Comparison of ENCODE assay signal across 30 mouse cellular contexts in genomic region chr2:122231616-122232015, GRCm38 (mm10). TPM values are rescaled to one million over a fixed set of nuclear protein-coding genes. Genes with fewer than 3 reads are reported as not detected.
DNase-seq lines count a peak whose midpoint lies in the region; ATAC-seq and TF ChIP-seq lines count a peak whose summit lies in the region.
"Had no signal": no experiment of that assay in that cellular context is flagged by ENCODE, and none has a peak within 500 bp of the region (broad histone marks: within the 10 kb centered on the region; RNA-seq: fewer than 3 reads in every experiment).

No protein-coding gene starts in this region.

- ATAC-seq in stomach, embryonic 16.5 days (ENCODE audit: insufficient read depth, low FRiP score): no peak
- ATAC-seq in stomach, postnatal 0 days (ENCODE audit: low FRiP score, low TSS enrichment): no peak
- ATAC-seq in midbrain, embryonic 13.5 days: no peak
- ATAC-seq: activated CD4-positive, CD25-positive, alpha-beta regulatory T cell, adult 4 months; CD4-positive, CD25-positive, alpha-beta regulatory T cell, adult 4 months; Patski had no signal

- H3K9ac ChIP-seq in stomach, embryonic 16.5 days (ENCODE audit: low read length): no peak overlapping the region
- H3K9ac ChIP-seq in stomach, postnatal 0 days (ENCODE audit: low read length): no peak overlapping the region
- no peak overlapping the region for H3K9ac ChIP-seq in midbrain, embryonic 13.5 days (replicated peaks)

- intact Hi-C loops in left cerebral cortex, postnatal 4 days (cut with DNase I): no loop called here

- H3K4me3 ChIP-seq in stomach, embryonic 16.5 days (replicated peaks; ENCODE audit: low read length): no peak overlapping the region
- no peak overlapping the region for H3K4me3 ChIP-seq in stomach, postnatal 0 days (ENCODE audit: low read depth, low read length)
- no peak overlapping the region for H3K4me3 ChIP-seq in midbrain, embryonic 13.5 days (replicated peaks)

- no peaks in the 10 kb centered on the region for H3K9me3 ChIP-seq in stomach, embryonic 16.5 days (replicated peaks; ENCODE audit: control insufficient read depth, low read length)
- H3K9me3 ChIP-seq in stomach, postnatal 0 days (ENCODE audit: control insufficient read depth, low read length): no peaks in the 10 kb centered on the region
- H3K9me3 ChIP-seq in midbrain, embryonic 13.5 days: no peaks in the 10 kb centered on the region
- H3K9me3 ChIP-seq: G1E had no signal

- H3K36me3 ChIP-seq in stomach, embryonic 16.5 days (ENCODE audit: control insufficient read depth, insufficient read depth, low read length): no peaks in the 10 kb centered on the region
- H3K36me3 ChIP-seq in stomach, postnatal 0 days (ENCODE audit: control insufficient read depth, insufficient read depth, low read length): no peaks in the 10 kb centered on the region
- no peaks in the 10 kb centered on the region for H3K36me3 ChIP-seq in midbrain, embryonic 13.5 days

- TF ChIP-seq EP300 in stomach, postnatal 0 days (optimal IDR thresholded peaks at IDR 0.05): no peak

- no peak for TF ChIP-seq CTCF in stomach, postnatal 0 days (IDR thresholded peaks at IDR 0.05; ENCODE audit: low read depth)

- H3K4me2 ChIP-seq in stomach, embryonic 16.5 days (ENCODE audit: low read depth, low read length): no peak overlapping the region
- H3K4me2 ChIP-seq in stomach, postnatal 0 days (replicated peaks; ENCODE audit: low read depth): no peak overlapping the region
- no peak overlapping the region for H3K4me2 ChIP-seq in midbrain, embryonic 13.5 days (replicated peaks)

- H3K27ac ChIP-seq in stomach, embryonic 16.5 days (ENCODE audit: low read length): peak overlapping the region; percentile 4; the same call in 1 of the 2 replicates
- no peak overlapping the region for H3K27ac ChIP-seq in stomach, postnatal 0 days (replicated peaks)
- no peak overlapping the region for H3K27ac ChIP-seq in midbrain, embryonic 13.5 days

- 72% methylated on average over 9 of the region's 9 CpGs for WGBS in stomach, embryonic 16.5 days
- 71% methylated on average over 9 of the region's 9 CpGs for WGBS in stomach, postnatal 0 days
- WGBS in midbrain, embryonic 13.5 days: 73% methylated on average over 9 of the region's 9 CpGs

- H3K4me1 ChIP-seq in stomach, embryonic 16.5 days (ENCODE audit: control insufficient read depth, insufficient read depth, low read length): 0 out of 2 replicates have a peak, but pooled peaks cover 7% of the 10 kb centered on the region
- no peaks in the 10 kb centered on the region for H3K4me1 ChIP-seq in stomach, postnatal 0 days (replicated peaks; ENCODE audit: control insufficient read depth, insufficient read depth)
- H3K4me1 ChIP-seq in midbrain, embryonic 13.5 days (replicated peaks): peaks cover 10% of the 10 kb centered on the region; the same call in 1 of the 2 replicates

- H3K27me3 ChIP-seq in stomach, embryonic 16.5 days (ENCODE audit: control insufficient read depth, insufficient read depth, low read length): no peaks in the 10 kb centered on the region
- H3K27me3 ChIP-seq in stomach, postnatal 0 days (ENCODE audit: control insufficient read depth, insufficient read depth, low read length): no peaks in the 10 kb centered on the region
- H3K27me3 ChIP-seq in midbrain, embryonic 13.5 days: no peaks in the 10 kb centered on the region
- H3K27me3 ChIP-seq: CH12.LX, Patski had no signal

- no peak for DNase-seq in stomach, postnatal 0 days (ENCODE audit: low spot score)
- peak; percentile 36 for DNase-seq in ES-CJ7 (ENCODE audit: low read depth, low spot score)
- peak; percentile 76 for DNase-seq in R1 (ENCODE audit: low read depth, low spot score)
- DNase-seq in ZHBTc4 (ENCODE audit: low read depth, low spot score): peak; percentile 62
- DNase-seq in left cerebral cortex, postnatal 4 days: no peak
- no peak for DNase-seq in gastrocnemius, postnatal 25 days
- DNase-seq: adrenal gland, adult 2 months; adrenal gland, adult 8-10 months; adrenal gland, postnatal 10 days; adrenal gland, postnatal 14 days; adrenal gland, postnatal 25 days; adrenal gland, postnatal 36 days; B cell, adult 2 months; cerebellum, adult 11 months; cerebellum, adult 11-12 months; cerebellum, adult 18-20 months; cerebellum, adult 2 months; cerebellum, adult 8-10 months had no signal

RNA-seq across cellular contexts. Expression of gene Sord, which starts 2.9 kb away (rescaled TPM):
- polyA plus RNA-seq in stomach, embryonic 16.5 days (2015; fragmentation: Nextera tagmentation; extraction: Ambion mirVana): 50.9 and 52.4 TPM in 2 replicates
- 49.7 and 51.2 TPM in 2 replicates for polyA plus RNA-seq in stomach, postnatal 0 days (2015; fragmentation: Nextera tagmentation; extraction: Ambion mirVana)
- 10 to 100 TPM; 14.9 to 16.0 TPM for total RNA-seq in left cerebral cortex, postnatal 4 days (2021)
- polyA plus RNA-seq in midbrain, embryonic 13.5 days (2015; fragmentation: Nextera tagmentation; extraction: Ambion mirVana): 18.2 and 20.0 TPM in 2 replicates
- total RNA-seq in gastrocnemius, postnatal 25 days (2021): 10 to 100 TPM; 37.8 to 39.9 TPM

RNA-seq across cellular contexts. Expression of gene Terb2, which starts 45.5 kb away (rescaled TPM):
- polyA plus RNA-seq in stomach, embryonic 16.5 days (2015; fragmentation: Nextera tagmentation; extraction: Ambion mirVana): not detected in 2 replicates
- not detected in 2 replicates for polyA plus RNA-seq in stomach, postnatal 0 days (2015; fragmentation: Nextera tagmentation; extraction: Ambion mirVana)
- total RNA-seq in left cerebral cortex, postnatal 4 days (2021): not detected
- not detected in 2 replicates for polyA plus RNA-seq in midbrain, embryonic 13.5 days (2015; fragmentation: Nextera tagmentation; extraction: Ambion mirVana)
- total RNA-seq in gastrocnemius, postnatal 25 days (2021): not detected
- total RNA-seq: adrenal gland, adult 18-20 months; adrenal gland, adult 2 months; adrenal gland, adult 8-10 months; adrenal gland, postnatal 10 days; adrenal gland, postnatal 14 days; adrenal gland, postnatal 25 days; adrenal gland, postnatal 36 days; adrenal gland, postnatal 4 days; CH12.LX; G1E; MEL had no signal
- polyA plus RNA-seq: activated CD4-positive, CD25-positive, alpha-beta regulatory T cell, adult 4 months; adrenal gland, adult 2 months; brain, embryonic 14.5 days; C2C12; CD4-positive, CD25-positive, alpha-beta regulatory T cell, adult 4 months; cerebellum, adult 2 months; G1E; Patski had no signal

RNA-seq across cellular contexts. Expression of gene Patl2, which starts 45.6 kb away (rescaled TPM):
- polyA plus RNA-seq in stomach, embryonic 16.5 days (2015; fragmentation: Nextera tagmentation; extraction: Ambion mirVana): not detected in 2 replicates
- polyA plus RNA-seq in stomach, postnatal 0 days (2015; fragmentation: Nextera tagmentation; extraction: Ambion mirVana): not detected in 2 replicates
- total RNA-seq in left cerebral cortex, postnatal 4 days (2021): not detected
- polyA plus RNA-seq in midbrain, embryonic 13.5 days (2015; fragmentation: Nextera tagmentation; extraction: Ambion mirVana): not detected in 2 replicates
- total RNA-seq in gastrocnemius, postnatal 25 days (2021): not detected
- total RNA-seq: adrenal gland, adult 18-20 months; adrenal gland, adult 2 months; adrenal gland, postnatal 25 days; adrenal gland, postnatal 36 days; CH12.LX had no signal
- polyA plus RNA-seq: adrenal gland, adult 2 months; brain, embryonic 14.5 days; C2C12 had no signal

Comparison
In these comparisons a context has a peak if more than half of its experiments do, and no peak if none do; other contexts are left out.
1. DNase-seq: peak in ES-CJ7 (single experiment), R1 (single experiment) and ZHBTc4 (single experiment); none in stomach, postnatal 0 days (single experiment), left cerebral cortex, postnatal 4 days (single experiment) and gastrocnemius, postnatal 25 days (single experiment).